Mouse (Mus musculus): Measurements from ENCODE around the gene Dgkd. TPM values are rescaled to one million over a fixed set of nuclear protein-coding genes. Genes with fewer than 3 reads are reported as not detected.

Dgkd gene
- polyA plus RNA-seq, 1 experiment from 2014 or later: 57.7 TPM

GRCm38 (mm10) chr1:87854851-87855251, 1.8 kb downstream of the Dgkd start:
- no peak for ATAC-seq
- Histone ChIP-seq H3K9me3 (ENCODE audit: control insufficient read depth, low read length) (no peaks in the 10 kb centered on the region), H3K36me3 (ENCODE audit: control insufficient read depth, insufficient read depth) (no peaks in the 10 kb centered on the region), H3K27me3 (replicated peaks; ENCODE audit: control insufficient read depth, insufficient read depth, low read length) (no peaks in the 10 kb centered on the region), H3K4me3 (replicated peaks; ENCODE audit: low read length) (peak overlapping the region; percentile 92), H3K4me2 (ENCODE audit: low read length) (peak overlapping the region; percentile 97), H3K27ac (ENCODE audit: low read length) (no peak overlapping the region), H3K9ac (replicated peaks; ENCODE audit: low read depth, low read length) (no peak overlapping the region), H3K4me1 (replicated peaks; ENCODE audit: control insufficient read depth, insufficient read depth, low read length) (peaks cover 16% of the 10 kb centered on the region)
- WGBS: 30% methylated on average over 2 of the region's 2 CpGs

- Histone ChIP-seq H3K9me3 (ENCODE audit: control insufficient read depth, low read length) (no peaks in the 10 kb centered on the region), H3K27me3 (replicated peaks; ENCODE audit: control insufficient read depth, insufficient read depth, low read length) (no peaks in the 10 kb centered on the region), H3K9ac (replicated peaks; ENCODE audit: low read depth, low read length) (no peak overlapping the region), H3K4me2 (ENCODE audit: low read length) (no peak overlapping the region), H3K4me3 (replicated peaks; ENCODE audit: low read length) (no peak overlapping the region), H3K36me3 (ENCODE audit: control insufficient read depth, insufficient read depth) (no peaks in the 10 kb centered on the region), H3K27ac (ENCODE audit: low read length) (no peak overlapping the region), H3K4me1 (replicated peaks; ENCODE audit: control insufficient read depth, insufficient read depth, low read length) (peaks cover 16% of the 10 kb centered on the region)
- WGBS: 68% methylated on average over 1 of the region's 1 CpGs
- no peak for ATAC-seq
Observed at GRCm38 (mm10) chr1:87855522-87855921, 2.4 kb downstream of the Dgkd start.

- H3K27me3 ChIP-seq (replicated peaks; ENCODE audit: control insufficient read depth, insufficient read depth, low read length): no peaks in the 10 kb centered on the region
Observed at GRCm38 (mm10) chr1:87856823-87857222, 3.7 kb downstream of the Dgkd start.

GRCm38 (mm10) chr1:87858031-87858430, 4.9 kb downstream of the Dgkd start:
- ATAC-seq: no peak
- Histone ChIP-seq H3K4me1 (replicated peaks; ENCODE audit: control insufficient read depth, insufficient read depth, low read length) (peaks cover 13% of the 10 kb centered on the region), H3K27ac (ENCODE audit: low read length) (no peak overlapping the region), H3K4me2 (ENCODE audit: low read length) (no peak overlapping the region), H3K27me3 (replicated peaks; ENCODE audit: control insufficient read depth, insufficient read depth, low read length) (no peaks in the 10 kb centered on the region), H3K4me3 (replicated peaks; ENCODE audit: low read length) (no peak overlapping the region), H3K9me3 (ENCODE audit: control insufficient read depth, low read length) (no peaks in the 10 kb centered on the region), H3K9ac (replicated peaks; ENCODE audit: low read depth, low read length) (no peak overlapping the region), H3K36me3 (ENCODE audit: control insufficient read depth, insufficient read depth) (no peaks in the 10 kb centered on the region)
- WGBS: 100% methylated on average over 1 of the region's 1 CpGs

More at GRCm38 (mm10) chr1:87856823-87857222, 3.7 kb downstream of the Dgkd start:
- ATAC-seq: no peak
- no peak overlapping the region for H3K4me2 ChIP-seq (ENCODE audit: low read length)
- no peak overlapping the region for H3K9ac ChIP-seq (replicated peaks; ENCODE audit: low read depth, low read length)
- no peak overlapping the region for H3K27ac ChIP-seq (ENCODE audit: low read length)
- H3K36me3 ChIP-seq (ENCODE audit: control insufficient read depth, insufficient read depth): no peaks in the 10 kb centered on the region
- whole genome bisulfite sequencing: 76% methylated on average over 3 of the region's 3 CpGs
- no peak overlapping the region for H3K4me3 ChIP-seq (replicated peaks; ENCODE audit: low read length)
- H3K4me1 ChIP-seq (replicated peaks; ENCODE audit: control insufficient read depth, insufficient read depth, low read length): peaks cover 16% of the 10 kb centered on the region
- no peaks in the 10 kb centered on the region for H3K9me3 ChIP-seq (ENCODE audit: control insufficient read depth, low read length)

- no peak overlapping the region for H3K9ac ChIP-seq (replicated peaks; ENCODE audit: low read depth, low read length)
- H3K36me3 ChIP-seq (ENCODE audit: control insufficient read depth, insufficient read depth): no peaks in the 10 kb centered on the region
- H3K4me3 ChIP-seq (replicated peaks; ENCODE audit: low read length): no peak overlapping the region
- H3K27ac ChIP-seq (ENCODE audit: low read length): no peak overlapping the region
- no peaks in the 10 kb centered on the region for H3K9me3 ChIP-seq (ENCODE audit: control insufficient read depth, low read length)
- no peak overlapping the region for H3K4me2 ChIP-seq (ENCODE audit: low read length)
- H3K4me1 ChIP-seq (replicated peaks; ENCODE audit: control insufficient read depth, insufficient read depth, low read length): peaks cover 14% of the 10 kb centered on the region
- ATAC-seq: no peak
- no peaks in the 10 kb centered on the region for H3K27me3 ChIP-seq (replicated peaks; ENCODE audit: control insufficient read depth, insufficient read depth, low read length)
- WGBS: 87% methylated on average over 2 of the region's 2 CpGs
Observed at GRCm38 (mm10) chr1:87858529-87858928, 5.4 kb downstream of the Dgkd start.

GRCm38 (mm10) chr1:87863602-87864001, 10.5 kb downstream of the Dgkd start:
- H3K9me3 ChIP-seq (ENCODE audit: control insufficient read depth, low read length): no peaks in the 10 kb centered on the region
- no peak overlapping the region for H3K4me3 ChIP-seq (replicated peaks; ENCODE audit: low read length)
- 57% methylated on average over 3 of the region's 3 CpGs for WGBS

GRCm38 (mm10) chr1:87864889-87865288, 11.8 kb downstream of the Dgkd start:
- no peaks in the 10 kb centered on the region for H3K9me3 ChIP-seq (ENCODE audit: control insufficient read depth, low read length)
- no peak overlapping the region for H3K9ac ChIP-seq (replicated peaks; ENCODE audit: low read depth, low read length)
- no peak overlapping the region for H3K4me3 ChIP-seq (replicated peaks; ENCODE audit: low read length)
- H3K4me2 ChIP-seq (ENCODE audit: low read length): no peak overlapping the region
- H3K4me1 ChIP-seq (replicated peaks; ENCODE audit: control insufficient read depth, insufficient read depth, low read length): 0 out of 2 replicates have a peak, but pooled peaks cover 4% of the 10 kb centered on the region
- no peak for ATAC-seq
- no peak overlapping the region for H3K27ac ChIP-seq (ENCODE audit: low read length)
- no peaks in the 10 kb centered on the region for H3K27me3 ChIP-seq (replicated peaks; ENCODE audit: control insufficient read depth, insufficient read depth, low read length)
- no peaks in the 10 kb centered on the region for H3K36me3 ChIP-seq (ENCODE audit: control insufficient read depth, insufficient read depth)

More at GRCm38 (mm10) chr1:87863602-87864001, 10.5 kb downstream of the Dgkd start:
- no peaks in the 10 kb centered on the region for H3K36me3 ChIP-seq (ENCODE audit: control insufficient read depth, insufficient read depth)
- no peak for ATAC-seq
- H3K4me2 ChIP-seq (ENCODE audit: low read length): no peak overlapping the region
- no peak overlapping the region for H3K9ac ChIP-seq (replicated peaks; ENCODE audit: low read depth, low read length)
- H3K4me1 ChIP-seq (replicated peaks; ENCODE audit: control insufficient read depth, insufficient read depth, low read length): 0 out of 2 replicates have a peak, but pooled peaks cover 4% of the 10 kb centered on the region
- no peak overlapping the region for H3K27ac ChIP-seq (ENCODE audit: low read length)
- H3K27me3 ChIP-seq (replicated peaks; ENCODE audit: control insufficient read depth, insufficient read depth, low read length): no peaks in the 10 kb centered on the region

GRCm38 (mm10) chr1:87866672-87867071, 13.6 kb downstream of the Dgkd start:
- Histone ChIP-seq H3K4me1 (replicated peaks; ENCODE audit: control insufficient read depth, insufficient read depth, low read length) (0 out of 2 replicates have a peak, but pooled peaks cover 4% of the 10 kb centered on the region), H3K9me3 (ENCODE audit: control insufficient read depth, low read length) (no peaks in the 10 kb centered on the region), H3K4me2 (ENCODE audit: low read length) (no peak overlapping the region), H3K27me3 (replicated peaks; ENCODE audit: control insufficient read depth, insufficient read depth, low read length) (no peaks in the 10 kb centered on the region), H3K27ac (ENCODE audit: low read length) (no peak overlapping the region), H3K9ac (replicated peaks; ENCODE audit: low read depth, low read length) (no peak overlapping the region), H3K36me3 (ENCODE audit: control insufficient read depth, insufficient read depth) (no peaks in the 10 kb centered on the region), H3K4me3 (replicated peaks; ENCODE audit: low read length) (no peak overlapping the region)
- 89% methylated on average over 1 of the region's 1 CpGs for WGBS
- ATAC-seq: no peak

- no peaks in the 10 kb centered on the region for H3K4me1 ChIP-seq (replicated peaks; ENCODE audit: control insufficient read depth, insufficient read depth, low read length)
- H3K4me3 ChIP-seq (replicated peaks; ENCODE audit: low read length): no peak overlapping the region
- no peaks in the 10 kb centered on the region for H3K36me3 ChIP-seq (ENCODE audit: control insufficient read depth, insufficient read depth)
- no peak overlapping the region for H3K27ac ChIP-seq (ENCODE audit: low read length)
- no peak overlapping the region for H3K4me2 ChIP-seq (ENCODE audit: low read length)
- no peak overlapping the region for H3K9ac ChIP-seq (replicated peaks; ENCODE audit: low read depth, low read length)
- H3K9me3 ChIP-seq (ENCODE audit: control insufficient read depth, low read length): no peaks in the 10 kb centered on the region
- no peak for ATAC-seq
- no peaks in the 10 kb centered on the region for H3K27me3 ChIP-seq (replicated peaks; ENCODE audit: control insufficient read depth, insufficient read depth, low read length)
Observed at GRCm38 (mm10) chr1:87871546-87871945, 18.5 kb downstream of the Dgkd start.

- H3K4me1 ChIP-seq (replicated peaks; ENCODE audit: control insufficient read depth, insufficient read depth, low read length): 0 out of 2 replicates have a peak, but pooled peaks cover 5% of the 10 kb centered on the region
- H3K27ac ChIP-seq (ENCODE audit: low read length): no peak overlapping the region
- H3K27me3 ChIP-seq (replicated peaks; ENCODE audit: control insufficient read depth, insufficient read depth, low read length): no peaks in the 10 kb centered on the region
- ATAC-seq: no peak
- H3K36me3 ChIP-seq (ENCODE audit: control insufficient read depth, insufficient read depth): no peaks in the 10 kb centered on the region
- H3K9me3 ChIP-seq (ENCODE audit: control insufficient read depth, low read length): no peaks in the 10 kb centered on the region
- H3K4me3 ChIP-seq (replicated peaks; ENCODE audit: low read length): no peak overlapping the region
- H3K4me2 ChIP-seq (ENCODE audit: low read length): no peak overlapping the region
- no peak overlapping the region for H3K9ac ChIP-seq (replicated peaks; ENCODE audit: low read depth, low read length)
Observed at GRCm38 (mm10) chr1:87873081-87873480, 20.0 kb downstream of the Dgkd start.

All from forebrain, embryonic 16.5 days (tissue).